Mouse (Mus musculus): ENCODE results near the gene Park7.

DNA sequence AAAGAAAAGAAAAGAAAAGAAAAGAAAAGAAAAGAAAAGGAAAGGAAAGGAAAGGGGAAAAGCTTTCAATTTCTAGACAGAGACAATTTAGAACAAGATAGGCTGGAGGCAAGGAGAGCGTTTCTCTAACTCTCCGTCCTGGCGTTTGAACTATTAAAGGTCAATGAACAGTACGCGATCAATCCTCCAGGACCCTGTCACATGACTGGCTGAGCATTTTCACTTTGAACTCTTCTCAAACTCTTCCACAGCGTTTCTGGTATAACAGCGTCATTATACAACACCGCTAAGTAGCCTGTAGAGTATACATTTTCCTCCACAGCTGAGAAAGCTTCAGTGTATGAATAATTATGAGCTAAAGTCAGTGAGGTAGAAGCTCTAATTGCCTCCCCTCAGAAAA is 62.2 kb downstream of the Park7 start:
- TF ChIP-seq POLR2A (IDR thresholded peaks at IDR 0.05; ENCODE audit: insufficient read length, low read depth) (no peak), MAX (IDR thresholded peaks at IDR 0.05; ENCODE audit: low read depth) (no peak), E2F4 (IDR thresholded peaks at IDR 0.05; ENCODE audit: insufficient read depth) (no peak), USF1 (IDR thresholded peaks at IDR 0.05; ENCODE audit: low read depth) (no peak), MYOG (IDR thresholded peaks at IDR 0.05; ENCODE audit: control insufficient read depth in 1 of 3, insufficient read depth in 1 of 3, insufficient read length in 2 of 3, low read depth in 2 of 3) (no peak), TCF12 (IDR thresholded peaks at IDR 0.05; ENCODE audit: insufficient read depth, poor library complexity, severe bottlenecking) (no peak), REST (IDR thresholded peaks at IDR 0.05; ENCODE audit: insufficient read depth, insufficient read length) (no peak), MYOD1 (IDR thresholded peaks at IDR 0.05; ENCODE audit: control insufficient read depth in 1 of 3, insufficient read length in 2 of 3, low read depth in 2 of 3) (no peak), POLR2AphosphoS2 (IDR thresholded peaks at IDR 0.05; ENCODE audit: insufficient read length, low read depth) (no peak), CEBPB (IDR thresholded peaks at IDR 0.05; ENCODE audit: insufficient read depth, poor library complexity, severe bottlenecking) (no peak)
